Mouse (Mus musculus) lung, adult 18-20 months (tissue): ENCODE data around the gene Lhx6.

Experiments used
- DNase-seq, 2 experiments: peaks; one replicate each; pipeline ENCODE4 v3.0.0; 2022; ENCODE audit warnings: mixed read lengths in 2 of 2

The Lhx6 gene

GRCm38 (mm10) chr2:36033966-36034365 is 71.2 kb downstream of the Lhx6 start:
- no peak for DNase-seq

GRCm38 (mm10) chr2:36032884-36033283 is 72.3 kb downstream of the Lhx6 start:
- DNase-seq, result no peak
